In genomic region chr10:95191881-95192280, GRCm38 (mm10) we compare ENCODE assay signal across 9 mouse cellular contexts.
DNase-seq lines count a peak whose midpoint lies in the region; ATAC-seq and TF ChIP-seq lines count a peak whose summit lies in the region.
"Had no signal": no experiment of that assay in that cellular context is flagged by ENCODE, and none has a peak within 500 bp of the region (broad histone marks: within the 10 kb centered on the region; RNA-seq: fewer than 3 reads in every experiment).

No protein-coding gene starts in this region.

- no peak overlapping the region for H3K4me3 ChIP-seq in bone marrow, adult 2 months (replicated peaks; ENCODE audit: control insufficient read depth, low read depth, low read length)
- H3K4me3 ChIP-seq in heart, postnatal 0 days (ENCODE audit: low read depth, low read length): no peak overlapping the region
- no peak overlapping the region for H3K4me3 ChIP-seq in midbrain, embryonic 14.5 days (replicated peaks; ENCODE audit: low read depth, low read length)

- 8% methylated on average over 3 of the region's 3 CpGs for WGBS in bone marrow, adult 2 months
- WGBS in heart, postnatal 0 days: 35% methylated on average over 3 of the region's 3 CpGs
- WGBS in midbrain, embryonic 14.5 days: 87% methylated on average over 3 of the region's 3 CpGs

- H3K4me2 ChIP-seq in heart, postnatal 0 days (ENCODE audit: low read depth, low read length): peak overlapping the region; percentile 2; the same call in 1 of the 2 replicates
- H3K4me2 ChIP-seq in midbrain, embryonic 14.5 days (ENCODE audit: low read length): no peak overlapping the region

- peak; percentile 41 to 74 for DNase-seq in adrenal gland, adult (ENCODE audit: inconsistent age in 2 of 2, low spot score in 1 of 2)
- DNase-seq in adrenal gland, postnatal 36 days: no peak
- DNase-seq in heart, postnatal 0 days (ENCODE audit: low spot score): peak; percentile 81
- DNase-seq in lung, postnatal 10 days: peak; percentile 48
- no peak for DNase-seq in thymus, adult 18-20 months
- DNase-seq in midbrain, embryonic 14.5 days: no peak
- DNase-seq in urinary bladder, adult 2 months (ENCODE audit: low spot score): no peak
- DNase-seq: embryo, embryonic 11 days had no signal

- no peak overlapping the region for H3K9ac ChIP-seq in heart, postnatal 0 days (replicated peaks; ENCODE audit: low read depth, low read length)
- H3K9ac ChIP-seq in midbrain, embryonic 14.5 days (replicated peaks; ENCODE audit: low read length): no peak overlapping the region

- no peaks in the 10 kb centered on the region for H3K27me3 ChIP-seq in heart, postnatal 0 days (ENCODE audit: control insufficient read depth, insufficient read depth, low read length)
- H3K27me3 ChIP-seq in midbrain, embryonic 14.5 days (ENCODE audit: control insufficient read depth, insufficient read depth, low read length): no peaks in the 10 kb centered on the region

- TF ChIP-seq EP300 in heart, postnatal 0 days (IDR thresholded peaks at IDR 0.05; ENCODE audit: low read depth): peak; percentile 76

- H3K9me3 ChIP-seq in heart, postnatal 0 days (replicated peaks; ENCODE audit: control insufficient read depth, low read length): no peaks in the 10 kb centered on the region
- H3K9me3 ChIP-seq in midbrain, embryonic 14.5 days (ENCODE audit: control insufficient read depth, low read length): no peaks in the 10 kb centered on the region

- ATAC-seq in heart, postnatal 0 days (ENCODE audit: insufficient read depth, low read depth): peak; percentile 78
- ATAC-seq in midbrain, embryonic 14.5 days (ENCODE audit: low FRiP score, low TSS enrichment): no peak

- H3K4me1 ChIP-seq in bone marrow, adult 2 months (ENCODE audit: control insufficient read depth, insufficient read depth, low read length): peaks cover 8% of the 10 kb centered on the region
- H3K4me1 ChIP-seq in heart, postnatal 0 days (ENCODE audit: control insufficient read depth, insufficient read depth): peaks cover 10% of the 10 kb centered on the region; the same call in 1 of the 2 replicates
- H3K4me1 ChIP-seq in midbrain, embryonic 14.5 days (ENCODE audit: control insufficient read depth, insufficient read depth, low read length): no peaks in the 10 kb centered on the region

- no peak for TF ChIP-seq POLR2A in bone marrow, adult 2 months (IDR thresholded peaks at IDR 0.05; ENCODE audit: borderline replicate concordance, control insufficient read depth, low read depth, low read length)

- H3K27ac ChIP-seq in bone marrow, adult 2 months (ENCODE audit: control insufficient read depth, insufficient read depth, low read depth, low read length, poor library complexity): peak overlapping the region; percentile 51
- peak overlapping the region; percentile 75 for H3K27ac ChIP-seq in heart, postnatal 0 days (ENCODE audit: low read depth)
- H3K27ac ChIP-seq in midbrain, embryonic 14.5 days (replicated peaks; ENCODE audit: low read depth, low read length): no peak overlapping the region

- no peak for TF ChIP-seq CTCF in bone marrow, adult 2 months (IDR thresholded peaks at IDR 0.05; ENCODE audit: control insufficient read depth, insufficient read depth, low read length)
- no peak for TF ChIP-seq CTCF in heart, postnatal 0 days (IDR thresholded peaks at IDR 0.05; ENCODE audit: low read depth)

- H3K36me3 ChIP-seq in heart, postnatal 0 days (replicated peaks; ENCODE audit: control insufficient read depth, insufficient read depth, low read length): no peaks in the 10 kb centered on the region
- H3K36me3 ChIP-seq in midbrain, embryonic 14.5 days (ENCODE audit: control insufficient read depth, insufficient read depth, low read length): no peaks in the 10 kb centered on the region

Comparison
In these comparisons a context has a peak if more than half of its experiments do, and no peak if none do; other contexts are left out.
1. DNase-seq: peak in adrenal gland, adult (2 of 2), heart, postnatal 0 days (single experiment) and lung, postnatal 10 days (single experiment); none in adrenal gland, postnatal 36 days (0 of 2), thymus, adult 18-20 months (0 of 2), midbrain, embryonic 14.5 days (single experiment) and urinary bladder, adult 2 months (single experiment).